Mouse (Mus musculus) E14TG2a.4 (cell line): ENCODE data around the gene H2-Q6.
"Not testable (repeated sequence)": the region's sequence is repeated elsewhere in the genome, so short reads cannot be mapped to it uniquely, and the experiment has no call there.

ENCODE experiments used
- H3K27me3 ChIP-seq: 2 replicates; pipeline ENCODE4 v1.6.1; 2014; ENCODE audit warnings: low read length, control low read depth; ENCODE audit not compliant: insufficient read depth
- H3K36me3 ChIP-seq: 2 replicates; pipeline ENCODE4 v1.6.1; 2014; ENCODE audit warnings: low read length, control low read depth; ENCODE audit not compliant: insufficient read depth
- H3K4me1 ChIP-seq: replicated peaks from 2 replicates; pipeline ENCODE4 v1.6.1; 2014; ENCODE audit warnings: low read depth, low read length, control low read depth
- H3K4me3 ChIP-seq: replicated peaks from 2 replicates; pipeline ENCODE4 v1.5.1; 2014; ENCODE audit warnings: mild to moderate bottlenecking, low read length
- H3K9me3 ChIP-seq: 2 replicates; pipeline ENCODE4 v1.6.1; 2014; ENCODE audit warnings: low read length, control low read depth
- CTCF ChIP-seq: conservative IDR thresholded peaks from 2 replicates; pipeline ENCODE4 v1.5.1; 2014; ENCODE audit warnings: low read length
- NANOG ChIP-seq: IDR thresholded peaks from 2 replicates; pipeline ENCODE4 v1.6.1; 2014; ENCODE audit warnings: borderline replicate concordance, low read length, mixed read lengths
- POU5F1 ChIP-seq: IDR thresholded peaks from 2 replicates; pipeline ENCODE4 v1.6.1; 2014; ENCODE audit warnings: low read length, borderline replicate concordance

The H2-Q6 gene

GRCm38 (mm10) chr17:35465651-35466050 lies 41.0 kb downstream of the H2-Q6 start:
- H3K36me3 ChIP-seq, H3K4me3 ChIP-seq, H3K9me3 ChIP-seq: not testable (repeated sequence)
- TF ChIP-seq CTCF, result peak; percentile 95
- H3K4me1 ChIP-seq, result peaks cover 14% of the 10 kb centered on the region
- H3K27me3 ChIP-seq, result peaks cover 34% of the 10 kb centered on the region

GRCm38 (mm10) chr17:35468936-35469335 lies 44.3 kb downstream of the H2-Q6 start:
- Histone ChIP-seq H3K4me1 (peaks cover 17% of the 10 kb centered on the region), H3K27me3 (peaks cover 47% of the 10 kb centered on the region)
- not testable (repeated sequence) for H3K36me3 ChIP-seq, H3K4me3 ChIP-seq, H3K9me3 ChIP-seq

DNA sequence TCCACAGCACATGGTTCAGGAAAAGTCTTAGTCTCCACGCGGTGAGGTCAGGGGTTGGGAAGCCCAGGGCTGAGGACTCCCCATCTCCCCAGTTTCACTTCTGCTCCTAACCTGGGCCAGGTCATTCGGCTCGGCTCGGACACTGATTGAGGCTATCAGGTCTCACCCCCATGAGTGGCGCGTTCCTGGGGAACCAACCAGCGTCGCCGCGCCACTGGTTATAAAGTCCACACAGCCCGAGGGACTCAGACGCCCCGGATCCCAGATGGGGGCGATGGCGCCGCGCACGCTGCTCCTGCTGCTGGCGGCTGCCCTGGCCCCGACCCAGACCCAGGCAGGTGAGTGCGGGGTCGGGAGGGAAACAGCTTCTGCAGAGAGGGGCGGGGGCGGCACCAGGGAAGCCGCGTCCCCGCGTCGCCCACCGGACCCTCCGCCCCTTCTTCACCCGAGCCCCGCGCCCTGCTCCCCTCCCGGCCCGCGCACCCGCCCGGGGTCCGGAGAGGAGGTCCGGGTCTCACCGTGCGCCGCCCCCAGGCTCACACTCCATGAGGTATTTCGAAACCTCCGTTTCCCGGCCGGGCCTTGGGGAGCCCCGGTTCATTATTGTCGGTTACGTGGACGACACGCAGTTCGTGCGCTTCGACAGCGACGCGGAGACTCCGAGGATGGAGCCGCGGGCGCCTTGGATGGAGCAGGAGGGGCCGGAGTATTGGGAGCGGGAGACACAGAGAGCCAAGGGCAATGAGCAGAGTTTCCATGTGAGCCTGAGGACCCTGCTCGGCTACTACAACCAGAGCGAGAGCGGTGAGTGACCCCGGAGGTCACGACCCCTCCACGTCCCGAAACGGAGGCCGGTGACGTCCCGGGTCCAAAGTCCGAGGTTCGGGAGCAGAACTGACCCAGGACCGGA lies 45.4 kb downstream of the H2-Q6 start, which contains the start of gene H2-Q10:
TSS of gene H2-Q10 (plus strand) at position 248 of the 910 bp plus-strand sequence.
- Histone ChIP-seq H3K36me3 (no peaks in the 10 kb centered on the region), H3K4me1 (peaks cover 16% of the 10 kb centered on the region), H3K4me3 (peak within 1 kb of the TSS; percentile 78), H3K9me3 (no peaks in the 10 kb centered on the region), H3K27me3 (peaks cover 49% of the 10 kb centered on the region)
- TF ChIP-seq POU5F1, result no peak
- no peak for TF ChIP-seq CTCF
- no peak for TF ChIP-seq NANOG
